Mouse (Mus musculus): ENCODE data around the gene Tex37. TPM values are rescaled to one million over a fixed set of nuclear protein-coding genes. Genes with fewer than 3 reads are reported as not detected.

Tex37 gene
- polyA plus RNA-seq (2017; shearing (Covaris generic)): not detected

DNA sequence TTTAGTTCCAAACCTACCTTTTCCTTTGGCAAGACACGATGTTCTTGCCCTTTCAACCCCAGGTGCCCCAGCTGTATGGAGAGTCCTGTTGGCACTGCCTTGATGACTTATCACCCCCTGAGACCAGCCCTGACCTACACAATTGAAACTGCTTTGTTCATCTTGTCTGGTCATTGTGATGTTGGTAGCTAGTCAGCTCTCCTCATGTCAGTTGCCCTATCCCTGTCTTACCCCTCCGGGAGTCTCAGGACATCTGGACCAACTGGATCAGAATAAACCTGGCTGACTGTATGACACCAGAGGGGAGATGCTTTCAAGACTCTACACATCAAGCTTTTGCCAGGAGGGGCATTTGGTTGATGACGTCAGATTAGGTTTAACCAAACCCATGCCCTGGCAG lies at the start of gene Tex37:
Gene Tex37, minus strand, starts transcription at position 101 of the 400 bp plus-strand sequence.
- ATAC-seq: no peak

DNA sequence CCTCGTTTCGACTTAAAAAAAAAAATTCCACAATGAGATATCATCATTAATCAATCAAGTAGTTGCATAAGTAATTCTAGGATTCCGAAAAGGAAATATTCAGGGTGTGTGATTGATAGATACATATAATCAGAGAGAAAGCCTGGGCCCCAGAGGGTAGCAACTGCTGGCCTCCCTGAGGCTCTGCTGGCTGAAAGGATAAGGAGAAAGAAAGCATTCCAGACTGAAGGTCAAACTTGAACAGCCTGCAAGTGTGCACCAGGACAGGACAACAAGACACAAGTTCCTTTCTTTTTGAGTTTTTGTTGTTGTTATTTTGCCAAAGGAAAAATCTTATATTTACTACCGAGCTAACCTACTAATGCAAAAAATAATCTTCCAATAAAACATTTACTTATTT lies 49.6 kb upstream of the Tex37 start:
- ATAC-seq: no peak

DNA sequence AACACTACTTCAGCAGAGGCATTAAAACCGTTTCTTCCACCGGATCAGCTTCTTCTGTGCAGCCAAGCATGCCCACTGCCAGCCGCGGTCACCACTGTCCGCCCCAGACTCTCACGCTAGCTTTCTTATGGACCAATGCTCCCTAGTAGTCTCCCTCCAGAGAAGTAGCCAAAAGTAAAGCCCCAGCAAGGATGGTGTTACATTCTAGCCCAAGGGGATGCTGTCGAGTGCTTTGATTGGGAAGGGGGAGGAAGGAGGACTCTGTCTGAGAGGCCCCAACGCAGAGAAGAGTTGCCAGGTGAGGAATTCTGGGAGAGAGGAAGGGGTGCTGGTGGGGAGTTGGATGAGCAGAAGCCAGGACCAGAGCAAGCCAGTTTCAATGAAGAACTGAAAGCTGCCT lies 48.7 kb upstream of the Tex37 start:
- ATAC-seq: no peak

DNA sequence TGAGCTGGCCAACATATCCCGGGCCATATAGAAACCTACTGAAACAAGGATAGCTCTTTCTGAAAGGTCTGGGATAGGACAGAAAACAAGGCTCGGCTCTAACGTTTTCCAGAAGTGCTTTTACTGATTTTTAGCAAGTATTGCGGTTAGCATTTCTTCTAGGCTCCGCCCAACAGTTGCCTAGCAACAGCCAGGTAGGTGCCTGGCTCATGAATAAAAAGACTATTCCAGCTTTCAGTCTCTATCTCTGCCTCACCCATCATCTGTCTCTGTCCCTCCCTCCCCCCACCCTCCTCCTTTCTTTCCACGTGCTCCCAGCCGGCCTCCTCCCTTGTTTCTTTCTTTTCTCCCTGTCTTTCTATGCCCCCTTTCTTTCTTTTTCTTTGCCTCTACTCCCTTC lies 47.0 kb upstream of the Tex37 start:
- no peak for ATAC-seq

DNA sequence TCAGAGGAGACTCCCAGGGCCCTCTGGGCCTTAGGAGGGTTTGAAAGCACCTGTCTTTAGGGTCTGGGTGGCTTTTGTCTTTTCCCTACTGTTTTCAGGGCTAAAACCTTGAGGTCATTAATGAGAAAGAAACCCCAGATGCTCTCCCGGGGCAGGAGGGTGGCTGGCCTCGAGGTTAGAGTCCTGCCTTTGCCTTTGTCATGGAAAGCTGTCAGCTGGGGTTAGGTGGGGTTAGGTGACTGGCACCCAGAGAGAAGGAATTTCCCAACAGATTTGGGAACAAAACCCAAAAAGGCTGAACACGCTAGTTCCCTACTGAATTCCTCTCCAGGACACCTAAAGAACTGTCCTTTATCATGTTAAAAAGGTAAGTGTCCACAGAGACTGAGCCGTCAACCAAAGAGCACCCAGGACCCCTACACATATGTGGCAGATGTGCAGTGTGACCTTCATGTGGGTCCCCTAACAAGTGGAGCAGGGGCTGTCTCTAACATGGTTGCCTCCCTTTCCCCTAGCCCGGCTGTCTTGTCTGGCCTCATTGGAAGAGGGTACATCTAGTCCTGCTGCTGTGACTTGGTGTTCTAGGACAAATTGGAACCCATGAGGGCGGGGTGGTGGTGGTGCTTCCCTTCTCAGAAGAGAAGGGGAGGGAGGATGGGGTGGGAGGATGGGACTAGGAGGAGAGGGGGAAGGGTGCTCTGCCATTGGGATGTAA lies 45.5 kb upstream of the Tex37 start:
- ATAC-seq: no peak

DNA sequence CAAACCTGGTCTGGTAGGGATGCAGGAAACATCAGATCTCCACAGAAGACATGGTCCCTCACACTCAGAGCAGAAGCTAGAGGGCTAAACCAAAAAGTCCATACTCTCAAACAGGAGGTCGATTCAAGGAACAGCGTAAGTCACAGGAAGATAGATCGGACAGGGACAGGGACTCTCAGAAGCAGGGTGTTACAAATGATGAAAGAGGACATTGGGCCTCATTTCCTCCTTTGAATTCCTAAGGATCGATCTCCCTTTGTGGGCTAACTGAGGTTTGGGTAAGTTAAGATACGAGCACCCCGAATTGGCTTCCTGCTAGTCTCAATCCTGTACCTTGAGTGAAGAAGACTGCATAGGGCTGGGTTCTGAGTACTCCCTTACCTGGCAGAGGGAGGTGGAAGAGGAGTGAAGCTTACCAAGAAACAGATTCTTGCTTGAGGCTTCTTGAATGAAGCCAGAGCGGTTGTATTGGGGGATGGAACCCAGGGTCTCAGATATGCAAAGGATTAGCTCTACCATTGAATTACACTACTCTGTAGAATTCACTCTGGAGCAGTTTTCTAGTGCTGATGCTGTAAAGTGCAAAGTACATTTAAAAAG lies 38.7 kb upstream of the Tex37 start:
- no peak for ATAC-seq

DNA sequence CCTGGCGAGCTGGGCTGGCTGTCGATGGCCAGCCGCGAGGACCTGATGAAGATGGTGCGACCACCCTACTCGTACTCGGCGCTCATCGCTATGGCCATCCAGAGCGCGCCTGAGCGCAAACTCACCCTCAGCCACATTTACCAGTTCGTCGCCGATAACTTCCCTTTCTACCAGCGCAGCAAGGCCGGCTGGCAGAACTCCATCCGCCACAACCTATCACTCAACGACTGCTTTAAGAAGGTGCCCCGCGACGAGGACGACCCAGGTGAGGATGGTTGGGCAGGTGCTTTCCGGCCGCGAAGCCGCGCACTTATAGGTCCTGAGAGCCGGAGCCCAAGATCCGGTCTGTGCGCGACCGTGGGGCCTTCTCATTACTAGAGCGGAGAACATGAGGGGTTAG lies 38.2 kb upstream of the Tex37 start:
- no peak for ATAC-seq

DNA sequence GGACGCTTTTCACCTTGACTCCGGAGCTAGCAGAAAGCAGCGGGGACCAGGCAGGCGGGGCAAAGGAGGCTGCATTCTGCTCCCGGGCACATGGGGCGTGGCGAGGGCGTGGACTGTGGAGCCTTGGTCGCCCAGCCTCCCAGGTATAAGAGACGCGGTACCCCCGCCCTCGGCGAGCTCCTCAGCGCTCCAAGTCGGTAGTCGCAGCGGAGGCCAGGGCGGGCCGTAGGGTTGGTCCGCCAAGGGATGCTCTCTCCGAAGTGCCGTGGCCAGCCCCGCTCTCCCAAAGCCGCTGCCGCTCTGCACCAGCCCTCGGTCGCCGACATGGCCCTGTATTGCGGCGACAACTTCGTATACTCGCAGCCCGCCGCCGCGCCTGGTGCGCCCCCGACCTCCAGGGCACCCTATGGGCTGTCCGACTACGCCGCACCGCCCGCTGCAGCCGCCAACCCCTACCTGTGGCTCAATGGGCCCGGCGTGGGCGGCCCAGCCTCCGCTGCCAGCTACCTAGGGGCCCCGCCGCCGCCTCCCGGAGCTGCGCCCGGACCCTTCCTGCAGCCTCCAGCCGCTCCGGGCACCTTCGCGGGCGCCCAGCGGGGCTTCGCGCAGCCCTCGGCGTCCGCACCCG lies 37.7 kb upstream of the Tex37 start, which contains the start of gene Foxi3:
Gene Foxi3, plus strand, starts transcription at position 247 of the 628 bp plus-strand sequence.
- peak; percentile 41 for ATAC-seq

DNA sequence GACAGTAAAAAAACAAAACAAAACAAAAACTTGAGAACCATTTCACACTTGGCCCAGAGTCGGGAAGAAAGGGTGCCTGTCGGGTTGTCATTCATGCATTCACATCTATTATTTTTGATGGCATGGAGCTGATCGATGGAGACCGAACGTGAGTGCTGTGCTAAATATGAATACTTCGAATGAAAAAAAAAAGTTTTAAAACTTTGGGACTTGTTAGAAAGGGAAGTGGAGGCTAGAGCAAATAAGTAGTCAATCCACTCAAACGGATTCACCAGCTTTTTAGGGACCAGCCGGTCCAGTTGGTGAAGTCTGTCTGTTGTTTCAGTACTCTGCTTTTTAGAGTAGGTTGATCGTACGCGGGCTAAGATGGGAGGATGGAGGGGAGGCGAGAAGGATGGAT lies 37.1 kb upstream of the Tex37 start:
- ATAC-seq: peak; percentile 10

DNA sequence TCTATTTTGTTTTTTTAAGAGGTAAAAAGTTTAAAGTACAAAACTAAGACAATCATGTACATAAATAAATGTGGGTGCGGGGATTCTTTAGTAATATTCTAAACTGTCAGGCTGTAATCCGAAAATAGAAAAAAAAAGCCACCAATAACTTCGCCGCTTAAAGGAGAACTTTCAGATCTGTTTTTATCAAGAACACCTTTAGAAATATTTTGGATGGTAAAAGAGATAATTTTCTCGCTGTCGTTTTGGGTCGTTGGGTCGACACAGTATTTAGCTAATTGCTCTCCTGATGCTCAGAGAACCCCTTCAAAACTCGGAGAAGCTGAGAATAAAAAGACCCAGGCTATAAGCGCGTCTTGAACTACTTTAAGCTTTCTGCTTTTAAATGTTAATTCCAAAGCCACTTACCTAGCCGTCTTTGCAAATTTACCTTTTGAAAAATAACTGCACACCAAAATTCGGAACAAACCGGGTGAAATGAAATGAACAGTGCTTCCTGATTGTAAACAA lies 36.6 kb upstream of the Tex37 start:
- ATAC-seq: no peak

DNA sequence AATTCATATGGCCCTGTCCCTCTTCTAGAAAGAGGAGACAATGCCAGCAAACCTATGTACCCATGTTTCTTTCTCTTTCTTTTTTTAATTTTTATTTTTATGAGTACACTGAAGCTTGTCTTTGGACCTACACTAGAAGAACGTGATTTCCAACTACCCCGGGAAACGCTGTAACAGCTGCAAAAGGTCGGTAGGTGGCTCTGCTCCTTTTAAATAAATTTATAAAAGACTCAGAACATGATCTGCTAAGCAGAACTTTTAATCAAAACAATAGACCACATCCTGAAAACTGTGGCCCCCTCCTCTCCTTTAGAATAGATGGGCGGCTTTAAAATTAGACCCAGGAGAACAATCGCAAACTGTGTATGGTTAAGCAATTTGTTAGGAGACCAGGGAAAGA lies 35.3 kb upstream of the Tex37 start:
- no peak for ATAC-seq

DNA sequence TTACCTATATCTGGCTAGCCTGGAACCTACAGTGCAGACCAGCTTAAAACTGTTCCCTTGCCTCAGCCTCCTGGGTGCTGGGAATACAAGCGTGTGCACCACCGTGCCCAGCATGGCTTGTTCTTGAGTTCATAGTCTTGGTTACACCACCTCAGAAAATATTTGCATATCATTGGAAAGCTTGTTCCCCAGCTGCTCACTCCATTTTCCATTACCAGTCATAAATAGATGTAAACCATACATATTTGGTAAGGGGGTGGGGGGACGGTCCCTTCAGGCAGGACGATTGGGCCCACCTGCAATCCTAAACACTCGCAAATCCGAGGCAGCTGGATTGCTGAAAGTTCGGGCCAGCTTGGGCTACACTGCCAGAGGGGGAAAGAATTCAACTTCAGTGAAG lies 34.5 kb upstream of the Tex37 start:
- no peak for ATAC-seq

DNA sequence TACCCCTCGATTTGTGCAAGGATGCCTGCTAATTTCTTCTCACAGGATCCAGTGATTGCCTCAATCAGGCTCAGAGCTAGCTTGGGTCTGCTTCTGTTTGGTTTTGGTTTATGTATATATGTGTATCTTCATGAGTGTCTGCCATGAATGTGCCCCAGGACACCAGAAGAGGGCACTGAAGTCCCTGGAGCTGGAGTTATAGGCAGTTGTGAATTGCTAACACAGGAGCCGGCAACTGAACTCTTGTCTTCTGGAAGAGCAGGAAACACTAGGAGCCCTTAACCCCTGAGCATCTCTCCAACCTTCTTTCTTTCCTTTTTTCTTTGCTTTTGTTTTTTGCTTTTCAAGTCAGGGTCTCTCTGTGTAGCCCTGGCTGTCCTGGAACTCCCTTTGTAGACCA lies 13.1 kb upstream of the Tex37 start:
- ATAC-seq: no peak

DNA sequence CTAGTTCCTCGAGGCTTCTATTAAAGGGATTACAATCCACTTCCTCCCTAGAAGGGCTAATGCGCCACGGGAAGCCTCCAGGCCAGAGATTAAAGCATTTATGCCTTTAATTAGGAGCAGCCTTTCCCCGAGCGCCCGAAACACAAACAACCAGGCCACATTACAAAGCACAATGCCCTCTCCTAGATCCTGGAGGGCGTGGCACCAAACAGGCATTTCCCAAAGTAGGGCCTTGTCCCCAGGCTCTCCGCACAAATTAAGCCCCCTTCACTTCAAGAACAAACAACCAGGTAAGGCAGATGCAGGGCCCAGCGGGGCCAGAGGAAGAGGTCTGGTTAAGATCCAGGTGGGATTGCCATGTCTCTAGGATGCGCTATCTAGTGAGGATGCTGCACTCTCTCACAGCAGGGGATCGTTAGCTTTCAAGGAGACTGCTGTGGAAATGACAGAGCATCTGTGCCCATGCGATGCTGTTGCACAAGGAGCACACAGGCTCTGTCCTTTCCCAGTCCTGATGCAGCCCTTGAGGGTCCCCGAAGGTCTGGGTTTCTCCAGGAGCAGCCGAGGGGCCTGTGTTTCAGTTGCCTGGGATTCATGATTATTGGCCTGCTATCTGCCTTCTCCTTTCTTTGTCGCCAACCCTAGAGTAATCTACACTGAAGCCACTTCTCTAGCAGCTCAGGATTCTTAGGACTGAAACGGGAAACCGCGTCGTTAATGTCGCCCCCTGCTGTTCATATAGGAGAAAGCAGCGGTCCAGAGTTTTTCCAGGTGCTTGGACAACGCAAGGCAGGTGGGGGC lies 2.7 kb upstream of the Tex37 start:
- ATAC-seq: no peak

DNA sequence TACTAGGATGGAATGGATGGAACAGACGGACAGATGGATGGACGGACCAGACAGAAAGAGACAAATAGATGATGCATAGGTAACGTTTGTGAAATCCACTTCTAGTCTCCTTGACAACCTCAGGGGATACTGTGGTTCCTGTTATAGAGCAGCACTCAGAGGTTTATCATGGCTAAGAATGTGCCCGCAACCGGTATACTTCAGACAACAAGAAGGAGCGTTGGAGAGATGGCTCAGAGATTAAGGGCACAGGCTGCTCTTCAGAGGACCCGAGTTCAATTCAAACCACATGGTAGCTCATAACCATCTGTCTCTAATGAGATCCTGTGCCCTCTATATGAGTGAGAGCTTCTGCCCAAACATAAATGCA lies 6.3 kb downstream of the Tex37 start:
- no peak for ATAC-seq

DNA sequence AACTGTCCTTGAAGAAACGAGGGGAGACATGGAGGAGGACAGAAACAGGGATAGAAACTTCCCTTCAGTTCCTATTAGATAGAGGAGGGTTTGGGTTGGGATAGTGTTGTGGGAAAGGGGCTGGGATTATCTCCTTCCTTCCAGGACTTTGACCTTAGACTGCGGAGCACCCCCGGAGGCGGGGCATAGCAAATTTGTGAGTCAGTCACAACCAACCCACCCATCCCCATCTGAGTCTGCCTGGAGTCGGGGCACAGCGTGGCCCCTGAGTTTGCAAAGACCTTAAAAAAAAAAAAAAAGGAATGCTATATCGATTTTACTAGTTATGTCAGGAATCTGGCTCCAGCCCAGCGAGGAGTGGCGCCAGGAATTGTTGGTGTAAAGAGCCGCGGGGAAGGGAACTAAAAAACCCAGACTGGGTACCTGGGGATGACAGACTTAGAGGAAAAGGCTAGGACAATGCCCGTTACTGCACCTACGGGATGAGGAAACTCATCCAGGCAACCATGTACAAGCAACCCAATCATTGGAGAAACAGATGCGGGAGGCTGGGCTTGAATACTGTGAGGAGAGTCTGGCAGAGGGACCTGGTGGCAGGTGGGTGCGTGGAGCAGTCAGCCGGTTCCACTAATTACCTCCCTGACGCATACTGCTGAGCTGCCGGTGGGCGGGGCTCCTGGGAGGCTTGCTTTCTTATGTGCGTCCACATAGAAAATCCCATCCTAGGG lies 6.9 kb downstream of the Tex37 start:
- no peak for ATAC-seq

DNA sequence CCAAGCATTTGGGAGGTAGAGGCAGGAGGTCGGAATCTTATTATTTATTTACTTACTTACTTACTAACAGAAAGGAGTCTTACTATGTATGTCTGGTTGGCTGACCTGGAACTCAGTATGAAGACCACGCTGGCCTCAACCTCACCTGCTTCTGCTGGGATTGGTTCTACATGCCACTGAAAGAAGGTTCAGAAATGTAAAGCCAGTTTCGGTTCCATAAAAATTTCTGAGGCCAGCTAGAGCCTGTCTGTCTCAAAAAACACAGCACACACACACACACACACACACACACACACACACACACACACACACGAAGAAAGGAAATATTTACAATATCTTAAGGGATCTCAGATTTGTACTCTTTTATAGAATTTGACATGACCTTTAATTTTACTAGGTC lies 8.4 kb downstream of the Tex37 start:
- ATAC-seq: no peak

DNA sequence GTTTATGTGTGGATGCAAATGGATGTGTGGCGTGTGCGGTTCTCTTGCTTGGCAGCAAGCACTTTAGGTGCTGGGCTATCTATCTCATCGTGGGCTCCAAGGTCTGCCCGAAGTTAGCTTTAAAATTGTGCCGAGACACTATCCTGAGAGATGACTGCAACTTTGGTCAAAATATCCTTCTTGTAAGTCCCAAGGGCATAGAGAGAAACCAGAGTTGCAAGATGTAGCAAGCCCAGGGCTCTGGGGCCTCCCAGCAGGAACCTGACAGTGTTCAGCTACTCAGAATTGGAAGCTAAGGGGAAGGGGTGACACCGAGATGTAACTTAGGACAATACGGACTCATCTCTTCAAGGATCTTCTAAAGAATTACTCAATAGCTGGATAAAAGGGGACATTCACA lies 9.2 kb downstream of the Tex37 start:
- ATAC-seq: no peak

DNA sequence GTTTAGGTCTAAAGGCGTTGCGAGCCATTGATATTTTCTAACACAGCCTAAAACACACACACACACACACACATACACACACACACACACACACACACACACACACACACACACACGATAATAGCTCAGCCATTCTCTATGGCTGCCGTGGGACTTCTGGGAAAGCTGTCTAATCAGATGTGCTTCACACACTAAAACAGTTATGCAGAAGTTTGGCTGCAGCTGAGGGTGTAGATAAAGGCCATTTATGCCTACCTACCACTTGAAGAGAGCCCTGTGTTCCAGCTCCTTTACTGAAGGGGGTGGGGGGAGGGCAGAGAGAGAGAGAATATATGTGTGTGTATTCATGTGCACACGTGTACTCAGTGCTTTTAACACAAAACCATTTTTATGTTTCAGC lies 15.0 kb downstream of the Tex37 start:
- ATAC-seq: no peak

DNA sequence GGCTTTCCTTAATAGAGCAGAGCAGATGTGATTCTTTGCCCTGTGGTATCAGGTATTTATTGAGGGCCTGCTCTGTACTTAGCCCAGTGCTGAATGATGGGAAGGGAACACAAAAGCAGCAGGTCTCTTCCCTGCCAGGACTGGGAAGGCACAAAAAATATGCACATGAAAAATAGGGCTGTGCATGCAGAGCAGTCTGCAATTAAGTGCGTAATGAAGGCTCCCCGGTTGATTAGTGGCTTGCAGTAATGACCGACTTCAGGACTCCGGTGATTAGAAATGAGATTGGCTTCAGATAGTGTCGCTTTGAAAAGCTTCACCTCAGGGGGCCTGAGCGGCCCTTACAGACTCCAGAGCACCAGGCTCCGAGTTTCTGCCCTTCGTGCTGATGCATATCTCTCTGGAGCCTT lies 19.1 kb downstream of the Tex37 start:
- no peak for ATAC-seq

DNA sequence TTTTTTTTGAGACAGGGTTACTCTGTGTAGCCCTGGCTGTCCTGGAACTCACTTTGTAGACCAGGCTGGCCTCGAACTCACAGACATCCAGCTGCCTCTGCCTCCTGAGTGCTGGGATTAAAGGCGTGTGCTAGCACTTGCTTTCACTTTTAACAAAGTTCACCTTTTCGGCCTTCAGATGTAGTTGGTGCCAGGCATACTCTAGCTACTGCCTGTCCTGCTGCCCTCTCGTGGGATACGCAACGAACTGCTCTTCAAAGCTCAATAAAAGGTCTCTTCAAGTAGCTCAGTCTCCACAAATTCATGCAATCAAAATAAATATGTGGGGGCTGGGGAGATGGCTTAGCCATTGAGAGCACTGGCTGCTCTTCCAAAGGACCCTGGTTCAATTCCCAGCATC lies 20.6 kb downstream of the Tex37 start:
- no peak for ATAC-seq

DNA sequence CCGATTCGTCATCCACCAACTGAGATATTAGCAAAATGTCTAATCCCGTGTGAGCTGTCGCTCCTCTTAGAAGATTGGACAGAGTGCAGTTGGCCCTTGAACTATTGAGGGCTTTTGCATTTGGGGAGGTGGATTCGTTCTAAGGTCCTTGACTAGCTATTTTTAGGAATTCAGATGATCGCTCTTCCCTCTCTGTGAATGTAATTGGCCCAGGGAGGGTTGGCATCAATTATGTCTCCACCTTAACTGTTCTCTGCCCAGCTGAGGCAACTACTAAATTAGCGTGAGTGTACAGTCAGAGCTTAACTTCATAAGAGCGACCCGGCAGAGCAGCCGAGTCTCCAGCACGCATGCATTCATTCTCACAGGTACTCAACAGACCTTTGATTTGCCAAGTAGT lies 30.7 kb downstream of the Tex37 start:
- no peak for ATAC-seq

Data from inflammation-experienced regulatory T-cells, adult 6 months (primary cell).